Mouse (Mus musculus): ENCODE data around the gene Gm11214. TPM values are rescaled to one million over a fixed set of nuclear protein-coding genes. Genes with fewer than 3 reads are reported as not detected.

Gm11214 gene
- total RNA-seq, 2 experiments from 2014 or later, result not detected

- intact Hi-C loops (cut with DNase I), result no loop called here
- DNase-seq, result no peak
These were observed 2.6 kb upstream of the Gm11214 start for GRCm38 (mm10) chr4:63665738-63666137.

GRCm38 (mm10) chr4:63661857-63662256 is 1.3 kb downstream of the Gm11214 start:
- intact Hi-C loops (cut with DNase I), result no loop called here
- DNase-seq, result no peak

GRCm38 (mm10) chr4:63661426-63661825 is 1.8 kb downstream of the Gm11214 start:
- DNase-seq, result no peak

GRCm38 (mm10) chr4:63659775-63660174 is 3.4 kb downstream of the Gm11214 start:
- intact Hi-C loops (cut with DNase I), result no loop called here

More at GRCm38 (mm10) chr4:63661426-63661825, 1.8 kb downstream of the Gm11214 start:
- intact Hi-C loops (cut with DNase I), result no loop called here

GRCm38 (mm10) chr4:63659086-63659485 is 4.1 kb downstream of the Gm11214 start:
- intact Hi-C loops (cut with DNase I), result no loop called here
- no peak for DNase-seq

More at GRCm38 (mm10) chr4:63659775-63660174, 3.4 kb downstream of the Gm11214 start:
- no peak for DNase-seq

GRCm38 (mm10) chr4:63654381-63654780 is 8.8 kb downstream of the Gm11214 start:
- peak in 1 of 2 experiments; percentile 8 for DNase-seq
- intact Hi-C loops (cut with DNase I), result no loop called here

GRCm38 (mm10) chr4:63643956-63644726 is 19.0 kb downstream of the Gm11214 start:
- intact Hi-C loops (cut with DNase I), result no loop called here

GRCm38 (mm10) chr4:63639842-63640241 is 23.3 kb downstream of the Gm11214 start:
- intact Hi-C loops (cut with DNase I), result no loop called here
- no peak for DNase-seq

More at GRCm38 (mm10) chr4:63643956-63644726, 19.0 kb downstream of the Gm11214 start:
- DNase-seq, result no peak

GRCm38 (mm10) chr4:63638603-63639002 is 24.6 kb downstream of the Gm11214 start:
- DNase-seq, result no peak
- intact Hi-C loops (cut with DNase I), result no loop called here

GRCm38 (mm10) chr4:63633181-63633580 is 30.0 kb downstream of the Gm11214 start:
- no peak for DNase-seq
- intact Hi-C loops (cut with DNase I), result no loop called here

GRCm38 (mm10) chr4:63627111-63627510 is 36.1 kb downstream of the Gm11214 start:
- DNase-seq, result no peak
- intact Hi-C loops (cut with DNase I), result no loop called here

- DNase-seq, result no peak
These were observed 37.6 kb downstream of the Gm11214 start for GRCm38 (mm10) chr4:63625563-63626080.

GRCm38 (mm10) chr4:63622378-63622835 is 40.8 kb downstream of the Gm11214 start, which contains the start of gene Tex48:
TSS of gene Tex48 (minus strand) at chr4:63622428.
- intact Hi-C loops (cut with DNase I), result loop anchor here (5.0 kb wide), 2 partner anchors 220 to 325 kb away; no protein-coding TSS in a partner anchor
- DNase-seq, result peak in 1 of 2 experiments; percentile 13

More at GRCm38 (mm10) chr4:63625563-63626080, 37.6 kb downstream of the Gm11214 start:
- intact Hi-C loops (cut with DNase I), result no loop called here

GRCm38 (mm10) chr4:63621861-63622260 is 41.3 kb downstream of the Gm11214 start:
- intact Hi-C loops (cut with DNase I), result loop anchor here (5.0 kb wide), 2 partner anchors 220 to 325 kb away; no protein-coding TSS in a partner anchor
- no peak for DNase-seq

Other genes starting within 250 kb of the Gm11214 start
- gene Whrn, start 167.4 kb downstream of the Gm11214 start, total RNA-seq (2021), result 10 to 100 TPM in 1 of 2 experiments, 1 to 10 TPM in 1; 10.0 to 11.0 TPM
- 100 to 1,000 TPM; 161 to 165 TPM for gene Atp6v1g1, start 118.6 kb downstream of the Gm11214 start, total RNA-seq (2021)
- 1 to 10 TPM; 5.9 to 6.5 TPM for gene Tmem268, start 104.6 kb downstream of the Gm11214 start, total RNA-seq (2021)
- not detected for gene Gm11213, start 58.1 kb downstream of the Gm11214 start, total RNA-seq (2021)
- not detected for gene Tex48, start 41.0 kb downstream of the Gm11214 start, total RNA-seq (2021)
- gene Tnfsf15, start 81.7 kb upstream of the Gm11214 start, total RNA-seq (2021), result not detected
- gene Tnfsf8, start 198.0 kb upstream of the Gm11214 start, total RNA-seq (2021), result not detected